Mouse (Mus musculus) embryonic facial prominence, embryonic 11.5 days (tissue): ENCODE measurements around the gene 5730522E02Rik. TPM values are rescaled to one million over a fixed set of nuclear protein-coding genes. Genes with fewer than 3 reads are reported as not detected.

Experiments used
- ATAC-seq: fragments of 200-750 bp; cut with Nextera tagmentation; replicated peaks from 2 replicates; pipeline ENCODE4 v1.8.0; 2017; ENCODE audit warnings: low read depth; ENCODE audit not compliant: insufficient number of reproducible peaks, low FRiP score, low TSS enrichment
- DNase-seq: peaks from one replicate; pipeline ENCODE4 v3.0.0-alpha.2; 2015; ENCODE audit warnings: low spot score
- H3K27ac ChIP-seq: fragments of 300-500 bp; sonication (generic); replicated peaks from 2 replicates; pipeline ENCODE4 v1.5.1; 2014; ENCODE audit warnings: mild to moderate bottlenecking, low read depth, low read length, control low read depth
- H3K27me3 ChIP-seq: fragments of 300-500 bp; sonication (generic); 2 replicates; pipeline ENCODE4 v1.6.1; 2014; ENCODE audit warnings: mild to moderate bottlenecking, low read length, moderate library complexity, mixed read lengths; ENCODE audit not compliant: control insufficient read depth, insufficient read depth
- H3K36me3 ChIP-seq: fragments of 300-500 bp; sonication (generic); replicated peaks from 2 replicates; pipeline ENCODE4 v1.6.1; 2014; ENCODE audit warnings: low read depth, mild to moderate bottlenecking, low read length, moderate library complexity, mixed read lengths; ENCODE audit not compliant: control insufficient read depth, insufficient read depth
- H3K4me1 ChIP-seq: fragments of 300-500 bp; sonication (generic); 2 replicates; pipeline ENCODE4 v1.6.1; 2014; ENCODE audit warnings: low read length, mixed read lengths; ENCODE audit not compliant: control insufficient read depth, insufficient read depth
- H3K4me2 ChIP-seq: fragments of 300-500 bp; sonication (generic); 2 replicates; pipeline ENCODE4 v1.6.1; 2014; ENCODE audit warnings: low read depth, mild to moderate bottlenecking, control low read depth, low read length, moderate library complexity
- H3K4me3 ChIP-seq: fragments of 300-500 bp; sonication (generic); 2 replicates; pipeline ENCODE4 v1.5.1; 2014; ENCODE audit warnings: low read depth, low read length, control low read depth
- H3K9ac ChIP-seq: fragments of 300-500 bp; sonication (generic); replicated peaks from 2 replicates; pipeline ENCODE4 v1.6.1; 2014; ENCODE audit warnings: mild to moderate bottlenecking, control low read depth, low read length
- H3K9me3 ChIP-seq: fragments of 300-500 bp; sonication (generic); replicated peaks from 2 replicates; pipeline ENCODE4 v1.6.1; 2016; ENCODE audit warnings: mild to moderate bottlenecking, low read length, inconsistent platforms, mixed read lengths; ENCODE audit not compliant: control insufficient read depth
- WGBS: fragments of 180-500 bp; shearing (Covaris S2); extraction: QIAGEN DNeasy Blood & Tissue Kit; methylation state at CpG from one replicate; pipeline ENCODE4 v1.1.7; 2014; 5-methylcytosine and 5-hydroxymethylcytosine counted together
- polyA plus RNA-seq: library from polyadenylated mRNA; unstranded; fragments of >200 nt; fragmentation: Nextera tagmentation; extraction: Ambion mirVana; gene quantifications from 2 replicates; pipeline ENCODE4 v1.2.1, GENCODE M21; 2014

The 5730522E02Rik gene
- polyA plus RNA-seq, 1 experiment from 2014 or later = 8.7 TPM

- no peak overlapping the region for H3K4me3 ChIP-seq
- H3K9ac ChIP-seq = no peak overlapping the region
- ATAC-seq (no peak), DNase-seq (no peak)
- H3K27me3 ChIP-seq = no peaks in the 10 kb centered on the region
- H3K36me3 ChIP-seq = no peaks in the 10 kb centered on the region
- WGBS = 70% methylated on average over 7 of the region's 7 CpGs
- H3K27ac ChIP-seq = no peak overlapping the region
- no peaks in the 10 kb centered on the region for H3K9me3 ChIP-seq
- H3K4me2 ChIP-seq = no peak overlapping the region
- no peaks in the 10 kb centered on the region for H3K4me1 ChIP-seq
Observed at GRCm38 (mm10) chr11:25753156-25753899, 457.2 kb downstream of the 5730522E02Rik start.

- Histone ChIP-seq H3K27me3 (no peaks in the 10 kb centered on the region), H3K4me3 (no peak overlapping the region), H3K9me3 (no peaks in the 10 kb centered on the region), H3K27ac (no peak overlapping the region), H3K4me2 (no peak overlapping the region), H3K4me1 (no peaks in the 10 kb centered on the region), H3K9ac (no peak overlapping the region), H3K36me3 (no peaks in the 10 kb centered on the region)
- ATAC-seq (no peak), DNase-seq (no peak)
- 87% methylated on average over 3 of the region's 3 CpGs for WGBS
Observed at GRCm38 (mm10) chr11:25752418-25752817, 458.1 kb downstream of the 5730522E02Rik start.

GRCm38 (mm10) chr11:25747098-25747862 is 463.3 kb downstream of the 5730522E02Rik start:
- no peaks in the 10 kb centered on the region for H3K4me1 ChIP-seq
- DNase-seq (peak; percentile 7), ATAC-seq (no peak)
- no peak overlapping the region for H3K9ac ChIP-seq
- no peak overlapping the region for H3K4me3 ChIP-seq
- no peaks in the 10 kb centered on the region for H3K9me3 ChIP-seq
- no peaks in the 10 kb centered on the region for H3K27me3 ChIP-seq
- 57% methylated on average over 6 of the region's 6 CpGs for WGBS
- no peak overlapping the region for H3K4me2 ChIP-seq
- no peaks in the 10 kb centered on the region for H3K36me3 ChIP-seq
- H3K27ac ChIP-seq = no peak overlapping the region

GRCm38 (mm10) chr11:25743664-25744063 is 466.9 kb downstream of the 5730522E02Rik start:
- Histone ChIP-seq H3K9me3 (no peaks in the 10 kb centered on the region), H3K27me3 (no peaks in the 10 kb centered on the region), H3K27ac (no peak overlapping the region), H3K4me3 (no peak overlapping the region), H3K9ac (no peak overlapping the region), H3K4me1 (no peaks in the 10 kb centered on the region), H3K4me2 (no peak overlapping the region), H3K36me3 (no peaks in the 10 kb centered on the region)
- ATAC-seq = no peak
- 87% methylated on average over 3 of the region's 3 CpGs for WGBS
- DNase-seq = no peak

- Histone ChIP-seq H3K9ac (no peak overlapping the region), H3K27me3 (no peaks in the 10 kb centered on the region), H3K4me3 (no peak overlapping the region), H3K4me1 (no peaks in the 10 kb centered on the region), H3K36me3 (no peaks in the 10 kb centered on the region), H3K4me2 (no peak overlapping the region), H3K9me3 (no peaks in the 10 kb centered on the region), H3K27ac (no peak overlapping the region)
- WGBS = 82% methylated on average over 5 of the region's 5 CpGs
- ATAC-seq = no peak
- DNase-seq = no peak
Observed at GRCm38 (mm10) chr11:25737255-25737654, 473.3 kb downstream of the 5730522E02Rik start.

GRCm38 (mm10) chr11:25729476-25729875 is 481.1 kb downstream of the 5730522E02Rik start:
- Histone ChIP-seq H3K4me2 (no peak overlapping the region), H3K4me3 (no peak overlapping the region), H3K4me1 (no peaks in the 10 kb centered on the region), H3K36me3 (no peaks in the 10 kb centered on the region), H3K27ac (no peak overlapping the region), H3K27me3 (no peaks in the 10 kb centered on the region), H3K9ac (no peak overlapping the region), H3K9me3 (no peaks in the 10 kb centered on the region)
- 45% methylated on average over 1 of the region's 1 CpGs for WGBS
- ATAC-seq = no peak
- no peak for DNase-seq

- Histone ChIP-seq H3K9ac (no peak overlapping the region), H3K4me2 (no peak overlapping the region), H3K36me3 (no peaks in the 10 kb centered on the region), H3K4me3 (no peak overlapping the region), H3K27me3 (no peaks in the 10 kb centered on the region), H3K9me3 (no peaks in the 10 kb centered on the region), H3K27ac (no peak overlapping the region), H3K4me1 (no peaks in the 10 kb centered on the region)
- 90% methylated on average over 7 of the region's 7 CpGs for WGBS
- no peak for ATAC-seq
- no peak for DNase-seq
Observed at GRCm38 (mm10) chr11:25715447-25716321, 494.9 kb downstream of the 5730522E02Rik start.
